Mouse (Mus musculus) adrenal gland, adult 8-10 months (tissue): ENCODE results near the gene Tiam1. TPM values are rescaled to one million over a fixed set of nuclear protein-coding genes. Genes with fewer than 3 reads are reported as not detected.
A peak's percentile ranks its signal among the peaks of the same experiment; 100 is the strongest.

Experiments
- DNase-seq: peaks from one replicate; pipeline ENCODE4 v3.0.0; 2022
- total RNA-seq, 4 experiments: library from RNA; stranded (reverse); gene quantifications; 2 replicates each; pipeline ENCODE4 v1.2.4; 2022

Tiam1 gene
- total RNA-seq: 100 to 1,000 TPM in 1 of 4 experiments, 10 to 100 TPM in 3; 69.6 to 107 (median 85.5) TPM

GRCm38 (mm10) chr16:90143760-90144516 lies at the start of gene Tiam1:
Gene Tiam1, minus strand, starts transcription at chr16:90143769.
- peak; percentile 94 for DNase-seq

GRCm38 (mm10) chr16:90191289-90191688 lies 47.7 kb upstream of the Tiam1 start:
- DNase-seq: no peak

GRCm38 (mm10) chr16:90187453-90187852 lies 43.9 kb upstream of the Tiam1 start:
- DNase-seq: peak; percentile 55

GRCm38 (mm10) chr16:90185928-90186588 lies 42.5 kb upstream of the Tiam1 start:
- peak; percentile 60 for DNase-seq

GRCm38 (mm10) chr16:90184135-90184534 lies 40.6 kb upstream of the Tiam1 start:
- no peak for DNase-seq

- DNase-seq: peak; percentile 59
Observed at GRCm38 (mm10) chr16:90181673-90182072, 38.1 kb upstream of the Tiam1 start.

DNA sequence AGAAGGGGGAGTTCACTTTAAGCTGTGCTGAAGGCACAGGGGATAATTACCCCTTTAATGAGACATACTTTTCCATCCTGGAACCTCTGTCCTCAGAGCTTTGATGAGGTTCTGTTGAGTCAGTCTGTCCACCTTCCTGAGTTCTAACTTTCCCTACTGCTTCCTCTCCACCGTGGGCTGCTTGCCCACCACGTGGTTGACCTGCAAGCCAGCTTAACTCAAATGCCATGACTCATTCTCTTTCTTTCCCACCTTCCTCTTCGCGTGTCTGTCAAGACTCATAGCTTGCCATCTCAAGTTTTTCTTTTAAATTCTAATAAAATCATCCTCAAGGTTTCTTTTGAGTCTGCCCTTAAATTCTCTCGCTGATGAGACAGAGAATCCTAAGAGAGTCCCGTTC lies 37.4 kb upstream of the Tiam1 start:
- DNase-seq: no peak

- no peak for DNase-seq
Observed at GRCm38 (mm10) chr16:90179892-90180291, 36.3 kb upstream of the Tiam1 start.

DNA sequence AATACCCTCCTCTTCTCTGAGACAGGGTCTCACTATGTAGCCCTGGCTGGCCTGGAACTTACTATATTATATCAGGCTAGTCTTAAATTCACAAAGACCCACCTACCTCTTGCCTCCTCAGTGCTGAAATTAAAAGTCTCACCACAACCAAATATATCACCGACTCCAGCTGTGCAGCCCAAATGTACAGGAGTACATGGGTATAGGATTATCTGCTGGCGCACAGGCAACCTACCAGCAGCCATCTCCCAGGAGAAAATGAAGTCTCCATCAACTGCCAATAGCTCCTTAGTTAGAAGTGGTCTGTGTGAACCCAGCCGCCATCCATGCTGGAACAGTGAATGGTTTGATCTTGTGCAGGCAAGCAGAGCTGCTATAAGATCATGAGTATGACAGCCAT lies 34.8 kb upstream of the Tiam1 start:
- no peak for DNase-seq

DNA sequence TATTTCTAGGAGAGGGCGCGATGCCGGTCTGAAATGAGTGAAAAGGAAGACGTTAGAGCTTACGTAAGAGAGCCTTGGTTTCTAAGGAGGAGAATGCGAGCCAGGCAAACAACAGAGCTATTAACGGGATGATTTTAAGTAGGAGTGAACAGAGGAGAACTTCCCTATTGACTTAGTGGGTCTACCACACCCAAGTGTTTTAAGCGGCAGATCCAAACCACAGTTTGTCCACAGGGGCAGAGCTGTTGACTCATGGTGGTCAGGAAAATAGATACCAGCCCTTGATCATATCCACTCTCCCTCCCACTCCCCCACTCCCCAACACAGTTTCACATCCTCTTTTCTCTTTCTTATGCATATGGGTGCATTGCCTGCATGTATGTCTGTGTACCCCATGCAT lies 33.9 kb upstream of the Tiam1 start:
- DNase-seq: no peak

DNA sequence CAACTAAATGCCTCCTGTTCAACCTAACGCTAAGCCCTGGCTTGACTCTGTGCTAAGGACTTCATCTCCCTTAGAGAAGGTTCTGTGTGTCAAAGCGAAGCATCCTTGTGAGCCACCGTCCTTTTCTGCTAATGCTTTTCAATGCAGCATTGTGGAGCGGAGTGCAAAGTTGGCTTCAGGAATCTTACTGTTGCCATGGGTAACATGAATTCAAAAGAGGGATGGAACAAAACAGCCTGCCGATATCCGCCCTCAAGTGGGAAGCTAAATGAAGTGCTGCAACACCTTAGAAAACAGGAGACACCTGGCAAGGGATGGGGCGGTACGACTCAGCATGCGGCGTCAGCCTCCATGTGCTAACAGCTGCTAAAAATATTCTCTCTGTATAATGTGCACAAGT lies 32.9 kb upstream of the Tiam1 start:
- no peak for DNase-seq

DNA sequence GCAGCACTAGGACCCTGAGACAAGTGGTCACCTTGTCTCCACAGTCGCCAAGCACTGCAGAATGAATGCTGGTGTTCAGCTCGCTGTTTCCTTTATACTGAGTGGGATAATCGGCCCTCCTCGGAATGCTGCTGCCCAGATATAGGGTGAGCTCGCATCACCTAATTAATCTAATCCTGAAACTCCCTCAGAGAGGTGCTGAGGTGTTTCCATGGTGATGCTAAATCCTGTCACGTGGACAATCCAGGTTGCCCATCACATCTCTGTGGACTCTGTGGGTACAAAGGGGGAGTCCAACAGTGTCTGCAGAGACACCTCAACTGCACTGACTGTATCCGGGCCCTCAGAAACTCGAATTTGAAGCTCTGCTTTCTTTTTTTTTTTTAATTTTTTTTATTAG lies 27.8 kb upstream of the Tiam1 start:
- DNase-seq: no peak

- no peak for DNase-seq
Observed at GRCm38 (mm10) chr16:90170676-90171075, 27.1 kb upstream of the Tiam1 start.

GRCm38 (mm10) chr16:90169863-90170630 lies 26.5 kb upstream of the Tiam1 start:
- peak; percentile 29 for DNase-seq

DNA sequence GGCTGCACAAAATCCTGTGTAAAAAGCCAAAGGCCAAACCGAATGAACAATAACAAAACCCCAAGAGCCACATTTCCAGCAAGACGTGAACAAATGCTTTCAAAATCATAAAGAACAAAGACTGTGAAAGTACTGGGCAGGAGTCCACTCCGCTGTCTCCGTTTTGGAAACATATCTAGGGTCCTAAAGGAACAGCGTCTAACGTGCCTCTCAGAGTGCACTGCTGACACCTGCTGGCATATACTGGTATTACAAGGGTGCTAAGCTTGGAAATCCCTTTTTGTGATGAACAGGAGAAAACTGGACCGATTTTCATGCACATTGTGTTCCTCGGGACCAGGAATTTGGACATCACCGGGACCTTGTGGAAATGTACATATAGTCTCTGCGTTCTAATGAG lies 24.1 kb upstream of the Tiam1 start:
- DNase-seq: peak; percentile 49

GRCm38 (mm10) chr16:90165435-90165834 lies 21.9 kb upstream of the Tiam1 start:
- DNase-seq: no peak

DNA sequence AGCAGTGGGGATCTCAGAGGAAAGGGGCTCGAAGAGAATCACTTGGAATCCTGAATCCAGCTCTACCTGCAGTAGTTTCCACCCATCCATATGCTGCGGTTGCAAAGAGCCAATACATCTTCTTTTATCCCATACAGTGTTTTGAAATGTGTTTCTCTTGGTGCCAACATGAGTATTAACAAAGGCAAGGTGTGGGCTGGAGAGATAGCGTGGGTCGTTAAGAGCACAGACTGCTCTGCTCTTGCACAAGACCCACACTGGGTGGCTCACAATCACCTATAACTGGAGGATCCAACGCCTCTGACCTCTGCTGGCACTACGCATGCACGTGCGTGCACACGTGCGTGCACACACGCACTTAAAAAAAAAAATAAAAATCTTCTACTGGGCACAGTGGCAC lies 21.4 kb upstream of the Tiam1 start:
- DNase-seq: no peak

GRCm38 (mm10) chr16:90155080-90155479 lies 11.5 kb upstream of the Tiam1 start:
- no peak for DNase-seq

DNA sequence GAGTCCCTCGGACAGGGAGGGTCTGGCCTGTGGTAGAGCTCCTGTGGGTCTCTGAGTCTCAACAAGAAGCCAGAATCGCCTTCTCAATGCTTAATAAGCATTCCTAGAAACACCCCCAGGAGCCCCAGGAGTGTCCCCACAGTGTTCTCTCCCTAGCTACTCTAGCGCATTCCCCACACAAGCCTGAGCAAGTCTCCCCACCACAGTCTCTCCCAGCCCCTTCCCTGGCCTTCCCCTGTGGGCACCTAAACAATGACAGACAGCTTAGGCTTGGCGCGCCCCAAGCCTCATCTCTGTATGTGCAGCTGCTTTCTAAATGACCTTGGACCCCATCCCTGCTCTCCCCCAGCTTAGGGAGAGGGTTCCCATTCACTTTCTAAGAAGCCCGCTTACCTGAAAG lies 7.3 kb upstream of the Tiam1 start:
- DNase-seq: no peak

DNA sequence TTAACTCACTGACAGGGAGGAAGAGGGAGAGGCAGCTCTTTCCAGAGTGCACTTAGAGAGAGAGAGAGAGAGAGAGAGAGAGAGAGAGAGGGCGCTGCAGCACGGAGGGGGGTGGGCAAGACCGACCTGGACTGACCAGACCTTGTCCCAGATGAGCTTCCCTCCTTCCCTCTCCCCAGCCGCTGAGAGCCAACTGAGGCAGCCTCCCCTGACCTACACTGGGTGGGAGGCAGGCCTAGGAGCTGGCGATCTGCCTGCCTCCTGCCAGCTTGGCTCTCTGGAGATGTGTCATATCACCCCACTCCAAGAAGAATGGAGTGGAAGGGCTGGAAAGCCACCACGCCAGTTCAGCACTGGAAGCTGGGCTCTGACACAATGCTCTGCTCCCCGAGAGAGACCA lies 6.6 kb upstream of the Tiam1 start:
- DNase-seq: no peak

- no peak for DNase-seq
Observed at GRCm38 (mm10) chr16:90149335-90149734, 5.8 kb upstream of the Tiam1 start.

DNA sequence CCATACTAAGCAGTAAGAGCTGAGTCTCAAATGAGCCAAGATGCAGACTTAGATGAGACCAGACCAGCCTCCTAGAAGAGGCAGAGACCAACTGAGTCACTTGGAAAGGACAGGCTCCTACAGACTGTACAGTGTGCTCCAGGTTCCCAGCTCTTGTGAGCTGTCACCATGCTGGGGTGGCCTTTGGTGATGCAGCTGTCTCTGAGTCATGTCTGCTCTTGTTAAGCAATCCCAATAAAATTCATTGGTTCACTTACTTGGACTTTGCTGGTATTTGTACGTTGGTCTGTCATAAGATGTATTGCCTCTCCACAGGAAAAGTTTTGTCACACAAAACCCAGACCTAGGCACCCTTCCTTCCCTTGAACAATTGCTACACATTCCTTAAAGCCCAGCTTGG lies 1.7 kb upstream of the Tiam1 start:
- no peak for DNase-seq

DNA sequence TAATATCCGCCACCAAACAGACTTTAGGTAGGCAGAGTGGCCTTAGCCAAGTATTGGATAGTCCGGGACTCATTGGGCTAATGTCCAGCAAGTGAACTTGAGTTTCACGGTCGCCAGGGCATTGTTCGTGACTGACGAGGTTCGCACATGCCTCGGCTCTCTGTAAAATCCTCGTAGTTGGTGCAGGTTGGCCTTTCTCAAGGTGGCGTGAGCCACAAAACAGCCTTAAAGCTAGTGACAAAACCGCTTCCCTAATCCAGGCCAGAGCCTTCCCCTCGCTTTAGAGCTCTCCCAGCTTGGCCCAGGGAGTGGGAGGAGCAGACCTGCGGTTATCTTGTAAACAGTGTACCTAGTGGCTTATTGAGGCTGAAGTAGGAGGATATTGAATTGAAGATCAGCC lies 972 bp upstream of the Tiam1 start:
- DNase-seq: no peak

- DNase-seq: no peak
Observed at GRCm38 (mm10) chr16:90143416-90143759, 181 bp downstream of the Tiam1 start.
